Mouse (Mus musculus): ENCODE data around the gene Ptpra.
A peak's percentile ranks its signal among the peaks of the same experiment; 100 is the strongest.
"Not testable (repeated sequence)": the region's sequence is repeated elsewhere in the genome, so short reads cannot be mapped to it uniquely, and the experiment has no call there.

Gene Ptpra

DNA sequence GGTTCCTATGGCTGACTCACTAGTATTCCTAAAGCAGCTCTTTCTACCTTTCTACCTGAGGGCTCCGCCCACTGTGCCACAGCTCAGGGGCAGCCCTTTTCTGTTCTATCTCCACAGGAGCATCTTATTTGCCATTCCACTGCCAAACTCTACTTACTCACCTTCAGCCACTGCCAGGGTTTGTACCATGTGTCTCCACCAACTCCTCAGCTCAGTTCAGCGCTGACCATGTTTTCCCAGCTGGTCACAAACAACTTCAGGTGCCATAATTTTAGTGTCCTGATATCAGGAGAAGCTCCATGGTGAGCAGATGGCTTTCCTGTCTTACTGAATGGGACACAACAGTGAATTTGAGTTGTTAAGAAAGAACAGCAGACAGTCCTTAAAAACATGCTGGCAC, 107.4 kb downstream of the Ptpra start:
- no peak for DNase-seq (ENCODE audit: low spot score in 2 of 2)

DNA sequence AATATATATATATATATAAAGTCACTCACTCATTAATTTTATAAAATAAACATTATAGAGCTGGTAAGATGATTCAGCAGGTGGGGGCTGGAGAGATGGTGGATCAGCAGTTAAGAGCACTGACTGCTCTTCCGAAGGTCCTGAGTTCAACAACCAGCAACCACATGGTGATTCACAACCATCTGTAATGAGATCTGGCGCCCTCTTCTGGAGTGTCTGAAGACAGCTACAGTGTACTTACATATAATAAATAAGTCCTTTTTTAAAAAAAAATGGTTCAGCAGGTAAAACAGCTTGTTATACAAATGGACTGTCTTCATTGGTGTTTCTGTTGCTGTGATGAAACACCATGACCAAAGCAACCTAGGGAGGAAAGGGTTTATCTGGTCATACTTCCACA, 107.9 kb downstream of the Ptpra start:
- DNase-seq (ENCODE audit: low spot score in 2 of 2) = no peak

DNA sequence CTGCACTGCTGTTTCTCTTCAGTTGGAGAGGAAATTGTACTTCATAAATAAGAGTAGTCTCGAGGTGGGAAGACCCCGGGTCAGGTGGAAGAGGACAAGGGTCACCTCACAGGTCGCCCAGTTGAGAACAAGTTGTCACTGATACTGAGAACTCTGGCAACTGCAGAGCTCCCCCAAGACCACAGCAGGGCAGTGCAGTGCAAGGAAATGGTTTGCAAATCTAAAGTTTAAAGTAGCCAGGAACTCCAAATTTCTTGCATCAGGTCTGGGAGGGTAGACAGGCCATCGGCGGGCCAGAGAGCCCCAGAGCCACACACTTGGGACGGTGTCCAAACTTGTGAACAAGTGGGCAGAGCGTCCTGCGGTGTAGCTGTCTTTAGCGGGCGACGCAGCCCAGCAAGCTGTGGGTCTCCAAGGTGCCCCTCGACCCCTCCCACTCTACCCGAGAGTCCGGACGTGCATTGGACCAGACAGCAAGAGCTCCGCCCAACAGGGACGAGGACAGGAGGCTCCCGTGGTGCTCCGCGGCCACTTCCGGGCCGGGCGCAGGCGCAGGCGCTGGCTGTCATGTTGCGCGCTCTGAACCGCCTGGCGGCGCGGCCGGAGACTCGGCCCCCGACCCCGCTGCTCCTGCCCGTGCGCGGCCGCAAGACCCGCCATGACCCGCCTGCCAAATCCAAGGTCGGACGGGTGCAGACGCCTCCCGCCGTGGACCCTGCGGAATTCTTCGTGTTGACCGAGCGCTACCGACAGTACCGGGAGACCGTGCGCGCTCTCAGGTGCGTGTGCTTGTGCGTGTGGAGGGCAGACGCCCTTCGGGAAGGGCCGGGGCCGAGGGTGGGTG, 113.4 kb downstream of the Ptpra start, which contains the start of gene Mrps26:
Gene Mrps26, plus strand, starts transcription at position 531 of the 844 bp plus-strand sequence.
- peak; percentile 93 to 94 for DNase-seq (ENCODE audit: low spot score in 2 of 2)

DNA sequence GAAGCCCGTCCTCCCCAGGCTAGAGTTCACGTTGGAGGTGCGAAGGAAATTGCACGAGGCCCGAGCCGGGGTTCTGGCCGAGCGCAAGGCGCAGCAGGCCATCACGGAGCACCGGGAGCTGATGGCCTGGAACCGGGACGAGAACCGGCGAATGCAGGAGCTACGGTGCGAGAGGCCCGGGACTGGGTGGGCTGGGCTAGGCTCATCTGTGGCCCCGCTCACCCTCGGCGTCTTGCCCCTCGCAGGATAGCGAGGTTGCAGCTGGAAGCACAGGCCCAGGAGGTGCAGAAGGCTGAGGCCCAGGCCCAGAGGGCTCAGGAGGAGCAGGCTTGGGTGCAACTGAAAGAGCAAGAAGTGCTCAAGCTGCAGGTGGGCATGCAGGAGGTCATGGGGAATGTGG, 114.0 kb downstream of the Ptpra start:
- no peak for DNase-seq (ENCODE audit: low spot score in 2 of 2)

DNA sequence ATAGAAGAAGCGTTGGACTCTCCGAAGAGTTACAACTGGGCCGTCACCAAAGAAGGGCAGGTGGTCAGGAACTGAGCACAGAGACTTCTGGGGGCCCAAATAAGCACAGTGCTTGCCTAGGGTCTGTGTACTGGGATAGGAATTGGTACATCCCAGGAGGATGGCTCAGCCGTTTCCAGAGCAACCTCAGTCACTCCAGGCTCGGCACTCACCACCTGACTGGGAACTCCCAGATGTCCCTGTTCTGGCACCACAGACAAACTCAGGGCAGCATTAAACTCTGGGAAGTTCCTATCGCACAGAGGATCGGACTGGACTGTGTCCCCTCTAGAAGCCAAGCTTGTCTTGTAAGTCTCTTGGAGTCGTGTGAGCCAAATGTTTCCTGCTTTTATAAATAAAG, 114.9 kb downstream of the Ptpra start:
- no peak for DNase-seq (ENCODE audit: low spot score in 2 of 2)

DNA sequence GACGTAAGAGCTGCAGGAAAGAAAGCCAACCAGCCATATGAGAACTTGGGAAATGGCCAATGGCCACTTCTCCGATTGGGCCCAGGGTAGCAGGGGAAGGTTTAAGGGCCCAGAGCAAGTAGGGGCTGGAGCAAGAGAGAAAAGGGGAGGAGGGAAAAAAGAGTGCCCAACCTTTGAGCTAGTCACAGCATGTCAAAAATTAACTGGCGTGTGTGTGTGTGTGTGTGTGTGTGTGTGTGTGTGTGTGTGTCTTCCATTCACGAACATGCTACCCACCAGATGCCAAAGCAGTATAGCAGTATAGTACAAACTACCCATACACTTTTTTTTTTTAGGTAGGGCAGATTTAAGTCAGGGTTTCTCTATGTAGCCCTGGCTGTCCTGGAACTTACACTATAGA, 118.8 kb downstream of the Ptpra start:
- DNase-seq (ENCODE audit: low spot score in 2 of 2) = no peak

GRCm38 (mm10) chr2:130569926-130570325, 119.8 kb downstream of the Ptpra start:
- no peak for DNase-seq (ENCODE audit: low spot score in 2 of 2)

DNA sequence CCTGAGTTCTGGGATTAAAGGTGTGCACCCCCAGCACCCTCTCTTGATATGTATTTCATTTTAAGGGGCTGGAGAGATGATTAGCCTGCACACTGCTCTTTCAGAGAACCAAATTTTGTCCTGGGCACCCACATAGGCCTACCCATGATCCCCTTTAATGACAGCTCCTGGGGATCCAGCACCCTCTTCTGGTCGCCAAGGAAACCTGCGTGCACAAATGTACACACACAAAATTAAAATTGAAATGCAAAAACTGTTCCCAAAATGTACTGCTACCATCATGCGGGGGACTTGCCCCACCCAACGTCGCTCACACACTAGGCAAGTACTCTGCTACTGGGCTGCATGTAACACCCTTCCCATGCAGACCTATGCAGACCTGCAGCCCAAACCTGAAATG, 124.9 kb downstream of the Ptpra start:
- no peak for DNase-seq (ENCODE audit: low spot score in 2 of 2)

DNA sequence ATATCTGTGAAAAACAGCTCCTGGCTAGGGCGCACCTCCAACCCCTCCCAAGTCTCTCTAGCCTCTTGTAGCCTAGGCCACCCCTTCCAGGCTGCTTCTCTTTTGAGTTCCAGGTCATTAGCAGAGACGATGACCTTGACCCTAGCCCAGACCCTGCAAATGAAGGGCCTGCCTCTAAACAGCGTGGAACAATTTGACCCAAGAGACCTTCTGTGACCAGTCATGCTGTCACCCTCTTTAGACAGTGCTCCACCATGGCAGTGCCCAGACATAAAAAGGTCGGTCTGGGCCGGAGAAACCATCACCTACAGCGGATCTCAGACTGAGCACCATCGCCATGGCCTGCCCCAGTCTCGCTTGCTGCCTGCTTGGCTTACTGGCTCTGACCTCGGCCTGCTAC, 125.8 kb downstream of the Ptpra start, which contains the start of gene Oxt:
Gene Oxt, plus strand, starts transcription at position 301 of the 400 bp plus-strand sequence.
- DNase-seq (ENCODE audit: low spot score in 2 of 2) = no peak

- DNase-seq (ENCODE audit: low spot score in 2 of 2) = not testable (repeated sequence)
These were observed 126.5 kb downstream of the Ptpra start for GRCm38 (mm10) chr2:130576564-130576963.

DNA sequence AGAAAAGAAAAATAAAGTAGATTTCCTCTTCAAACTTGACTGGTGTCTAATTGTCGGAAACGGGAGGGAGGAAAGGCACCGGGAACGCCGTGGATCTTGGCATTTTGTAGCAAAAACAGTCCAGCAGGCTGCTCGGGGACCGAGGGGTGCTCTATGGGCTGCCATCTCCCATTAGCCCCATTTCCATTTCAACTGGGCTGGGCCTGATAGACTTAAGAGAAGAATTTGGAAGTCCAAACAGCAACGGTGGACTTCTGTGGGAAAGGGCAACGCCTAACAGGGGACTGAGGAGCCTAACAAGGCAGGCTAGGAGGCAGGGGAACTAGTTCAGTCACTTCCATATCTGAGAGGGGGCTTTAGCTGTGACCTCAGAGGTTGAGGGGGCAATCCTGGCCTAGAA, 126.9 kb downstream of the Ptpra start:
- no peak for DNase-seq (ENCODE audit: low spot score in 2 of 2)

- DNase-seq (ENCODE audit: low spot score in 2 of 2) = no peak
These were observed 127.6 kb downstream of the Ptpra start for GRCm38 (mm10) chr2:130577632-130578031.

GRCm38 (mm10) chr2:130578148-130578547, 128.1 kb downstream of the Ptpra start:
- DNase-seq (ENCODE audit: low spot score in 2 of 2) = peak; percentile 58 to 61

DNA sequence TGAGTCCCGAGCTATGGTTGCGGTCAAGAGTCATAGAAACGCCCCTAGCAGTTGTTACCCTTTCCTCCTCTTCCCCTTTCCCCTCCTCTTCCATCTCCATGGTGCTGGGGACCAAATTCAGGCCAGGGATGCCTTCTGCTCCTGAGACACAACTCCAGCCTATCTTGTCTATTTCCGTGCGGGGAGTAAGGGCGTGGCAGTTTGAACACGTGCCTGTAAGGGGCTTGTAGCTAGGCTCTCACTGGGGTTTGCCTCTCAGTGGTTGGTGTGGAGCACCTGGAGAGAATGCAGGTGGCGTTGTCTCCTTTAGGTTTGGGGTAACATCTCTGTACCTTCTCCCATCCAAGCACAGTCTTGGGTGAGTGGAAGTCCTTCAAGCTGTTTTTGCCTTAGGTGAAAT, 129.7 kb downstream of the Ptpra start:
- no peak for DNase-seq (ENCODE audit: low spot score in 2 of 2)

DNA sequence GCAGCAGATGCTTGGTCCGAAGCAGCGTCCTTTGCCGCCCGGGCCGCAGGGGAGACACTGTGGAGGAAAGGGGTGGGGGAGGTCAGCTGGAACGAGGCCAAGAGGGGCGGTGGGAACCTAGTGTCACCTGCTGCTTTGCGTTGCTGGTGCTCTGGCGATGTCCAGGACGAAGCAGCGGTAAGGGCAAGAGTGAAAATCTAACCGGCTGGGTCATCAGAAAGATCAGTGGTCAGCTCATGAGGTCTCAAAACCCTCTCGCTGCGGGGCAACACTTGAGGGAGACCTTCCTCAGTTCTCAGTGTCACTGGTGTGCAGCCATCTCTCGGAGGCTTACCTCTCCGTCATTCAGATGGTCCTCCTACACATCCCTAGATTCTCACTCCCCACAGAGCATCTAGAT, 131.1 kb downstream of the Ptpra start:
- DNase-seq (ENCODE audit: low spot score in 2 of 2) = no peak

GRCm38 (mm10) chr2:130582552-130582951, 132.5 kb downstream of the Ptpra start, which contains the start of gene Avp:
Gene Avp (minus strand): TSS chr2:130582554.
- no peak for DNase-seq (ENCODE audit: low spot score in 2 of 2)

DNA sequence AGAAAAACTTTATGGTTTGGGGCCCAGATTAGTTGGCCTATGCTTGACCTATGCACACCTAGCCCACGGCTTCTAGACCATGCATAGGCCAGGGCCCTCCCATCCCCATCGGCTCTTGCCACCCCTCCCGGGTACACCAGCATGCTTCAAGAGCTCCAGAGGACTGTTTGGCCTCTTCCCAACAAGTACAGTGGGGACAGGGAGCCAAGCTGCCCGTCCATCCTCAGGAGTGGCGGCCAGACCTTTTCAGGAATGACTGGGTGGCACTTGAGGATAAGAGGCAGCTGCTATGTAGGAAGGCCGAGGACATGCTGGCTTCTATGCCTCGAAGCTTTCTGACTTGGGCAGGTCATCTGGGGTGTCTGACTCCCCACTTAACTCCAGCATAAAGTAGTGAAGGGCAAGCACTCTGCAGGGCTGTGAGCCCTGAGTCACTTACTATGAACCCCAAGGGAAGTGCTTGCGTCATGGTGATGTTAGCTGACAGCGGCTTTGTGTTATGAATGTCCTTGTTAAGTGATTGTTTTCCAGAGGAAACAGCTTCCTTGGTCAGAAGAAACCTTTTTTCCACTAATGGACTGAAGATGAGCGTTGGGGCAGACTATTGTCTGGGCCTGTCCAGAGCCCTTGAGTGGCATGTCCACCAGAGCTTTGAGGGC, 134.0 kb downstream of the Ptpra start:
- no peak for DNase-seq (ENCODE audit: low spot score in 2 of 2)

DNA sequence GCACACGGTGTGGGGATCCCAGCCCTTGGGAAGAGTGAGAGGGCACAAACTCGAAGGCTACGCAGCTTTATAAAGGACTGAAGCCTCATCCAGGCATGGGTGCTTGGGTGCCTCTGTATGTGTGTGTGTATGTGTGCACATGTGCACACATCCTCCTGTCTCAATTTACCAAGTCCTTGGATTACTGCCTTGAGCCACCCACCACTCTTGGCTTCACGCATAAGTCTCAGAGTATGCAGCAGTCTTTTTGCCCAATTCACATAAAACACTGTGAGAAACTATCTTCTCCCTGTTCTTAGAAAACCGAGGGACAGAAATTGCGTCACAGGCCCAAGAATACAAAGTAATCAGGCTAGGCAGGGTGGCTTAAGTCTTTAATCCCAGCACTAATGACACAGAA, 135.9 kb downstream of the Ptpra start:
- peak; percentile 50 to 67 for DNase-seq (ENCODE audit: low spot score in 2 of 2)

GRCm38 (mm10) chr2:130588373-130588772, 138.3 kb downstream of the Ptpra start:
- no peak for DNase-seq (ENCODE audit: low spot score in 2 of 2)

DNA sequence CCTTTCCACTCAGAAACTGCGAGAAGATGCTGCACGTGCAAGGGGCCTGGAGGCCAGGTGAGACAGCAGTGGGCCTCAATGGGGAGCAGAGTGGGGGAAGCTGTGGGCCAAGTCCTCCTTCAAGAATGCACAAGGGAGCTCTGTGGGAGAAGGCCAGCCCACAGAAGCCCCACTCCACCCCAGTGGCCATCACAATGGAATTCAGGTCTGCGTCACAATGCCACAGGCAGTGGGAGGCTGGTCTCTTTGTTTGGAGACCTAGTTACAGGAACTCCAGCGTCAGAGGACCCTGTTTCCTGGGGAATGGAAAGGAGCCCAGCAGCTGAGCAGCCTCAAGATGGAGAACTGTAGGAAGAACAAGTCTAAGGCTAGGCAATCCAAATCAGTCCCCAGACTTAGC, 139.1 kb downstream of the Ptpra start:
- no peak for DNase-seq (ENCODE audit: low spot score in 2 of 2)

GRCm38 (mm10) chr2:130589761-130590160, 139.7 kb downstream of the Ptpra start:
- DNase-seq (ENCODE audit: low spot score in 2 of 2) = no peak

- DNase-seq (ENCODE audit: low spot score in 2 of 2) = no peak
These were observed 140.9 kb downstream of the Ptpra start for GRCm38 (mm10) chr2:130591016-130591415.

GRCm38 (mm10) chr2:130595596-130595995, 145.5 kb downstream of the Ptpra start:
- DNase-seq (ENCODE audit: low spot score in 2 of 2) = no peak

Data from right cerebral cortex, postnatal 36 days (tissue).